Mouse (Mus musculus) kidney, postnatal 0 days (tissue): ENCODE measurements at regions not wholly inside any gene's neighbourhood (a gene's known extent, or its start where the extent isn't known, plus 50 kb on each side); places are given as distances from the start of the nearest gene placed in this dataset.

Source experiments
- ATAC-seq: fragments of 200-750 bp; cut with Nextera tagmentation; replicated peaks from 2 replicates; pipeline ENCODE4 v1.8.0; 2017; ENCODE audit warnings: low read depth, moderate number of reproducible peaks, moderate TSS enrichment, moderate library complexity; ENCODE audit not compliant: low FRiP score
- DNase-seq: peaks from one replicate; pipeline ENCODE4 v3.0.0-alpha.2; 2016; ENCODE audit warnings: low spot score
- H3K27ac ChIP-seq: fragments of 300-500 bp; sonication (generic); 2 replicates; pipeline ENCODE4 v1.5.1; 2014; ENCODE audit warnings: mild to moderate bottlenecking
- H3K27me3 ChIP-seq: fragments of 300-500 bp; sonication (generic); 2 replicates; pipeline ENCODE4 v1.6.1; 2014; ENCODE audit warnings: low read length, mixed read lengths; ENCODE audit not compliant: insufficient read depth
- H3K36me3 ChIP-seq: fragments of 300-500 bp; sonication (generic); 2 replicates; pipeline ENCODE4 v1.6.1; 2014; ENCODE audit warnings: low read length, mixed read lengths; ENCODE audit not compliant: insufficient read depth
- H3K4me1 ChIP-seq: fragments of 300-500 bp; sonication (generic); replicated peaks from 2 replicates; pipeline ENCODE4 v1.6.1; 2014; ENCODE audit warnings: antibody characterized with exemption, low read length, mixed read lengths; ENCODE audit not compliant: insufficient read depth
- H3K4me2 ChIP-seq: fragments of 300-500 bp; sonication (generic); 2 replicates; pipeline ENCODE4 v1.6.1; 2014; ENCODE audit warnings: mild to moderate bottlenecking, low read length, moderate library complexity, mixed read lengths
- H3K4me3 ChIP-seq: fragments of 300-500 bp; sonication (generic); replicated peaks from 2 replicates; pipeline ENCODE4 v1.5.1; 2014; ENCODE audit warnings: low read depth, low read length
- H3K9ac ChIP-seq: fragments of 300-500 bp; sonication (generic); 2 replicates; pipeline ENCODE4 v1.6.1; 2014; ENCODE audit warnings: low read depth, low read length
- H3K9me3 ChIP-seq: fragments of 300-500 bp; sonication (generic); replicated peaks from 2 replicates; pipeline ENCODE4 v1.6.1; 2016; ENCODE audit warnings: low read length, inconsistent platforms, mixed read lengths
- CTCF ChIP-seq: IDR thresholded peaks from 2 replicates; pipeline ENCODE4 v1.5.1; 2016; ENCODE audit warnings: antibody characterized with exemption, low read depth, mild to moderate bottlenecking, moderate library complexity
- WGBS: fragments of 180-500 bp; shearing (Covaris S2); extraction: QIAGEN DNeasy Blood & Tissue Kit; methylation state at CpG from one replicate; pipeline ENCODE4 v1.1.7; 2014; 5-methylcytosine and 5-hydroxymethylcytosine counted together

GRCm38 (mm10) chr5:28611885-28612284 lies 144.8 kb upstream of the Shh start:
- Histone ChIP-seq H3K36me3 (no peaks in the 10 kb centered on the region), H3K4me2 (no peak overlapping the region), H3K9ac (no peak overlapping the region), H3K9me3 (no peaks in the 10 kb centered on the region), H3K27me3 (no peaks in the 10 kb centered on the region), H3K4me3 (no peak overlapping the region), H3K27ac (no peak overlapping the region), H3K4me1 (no peaks in the 10 kb centered on the region)
- DNase-seq (no peak), ATAC-seq (no peak)
- 86% methylated on average over 3 of the region's 3 CpGs for WGBS
- TF ChIP-seq CTCF: no peak

- Histone ChIP-seq H3K9ac (no peak overlapping the region), H3K4me3 (no peak overlapping the region), H3K4me2 (no peak overlapping the region), H3K27ac (no peak overlapping the region), H3K27me3 (no peaks in the 10 kb centered on the region), H3K36me3 (no peaks in the 10 kb centered on the region), H3K9me3 (no peaks in the 10 kb centered on the region), H3K4me1 (no peaks in the 10 kb centered on the region)
- no peak for TF ChIP-seq CTCF
- DNase-seq (no peak), ATAC-seq (no peak)
- 36% methylated on average over 1 of the region's 1 CpGs for WGBS
Observed at GRCm38 (mm10) chr5:28596537-28597314, 129.7 kb upstream of the Shh start.

GRCm38 (mm10) chr5:28571347-28571998 lies 104.4 kb upstream of the Shh start:
- Histone ChIP-seq H3K4me2 (no peak overlapping the region), H3K9me3 (no peaks in the 10 kb centered on the region), H3K9ac (no peak overlapping the region), H3K27me3 (no peaks in the 10 kb centered on the region), H3K4me1 (no peaks in the 10 kb centered on the region), H3K4me3 (no peak overlapping the region), H3K36me3 (no peaks in the 10 kb centered on the region), H3K27ac (no peak overlapping the region)
- TF ChIP-seq CTCF: no peak
- DNase-seq (no peak), ATAC-seq (no peak)
- 70% methylated on average over 5 of the region's 5 CpGs for WGBS

- DNase-seq (no peak), ATAC-seq (no peak)
- Histone ChIP-seq H3K27ac (no peak overlapping the region), H3K4me2 (no peak overlapping the region), H3K9ac (no peak overlapping the region), H3K4me1 (no peaks in the 10 kb centered on the region), H3K4me3 (no peak overlapping the region), H3K36me3 (no peaks in the 10 kb centered on the region), H3K27me3 (no peaks in the 10 kb centered on the region), H3K9me3 (no peaks in the 10 kb centered on the region)
- no peak for TF ChIP-seq CTCF
Observed at GRCm38 (mm10) chr5:28568417-28568816, 101.4 kb upstream of the Shh start.

GRCm38 (mm10) chr5:28567341-28567905 lies 100.4 kb upstream of the Shh start:
- Histone ChIP-seq H3K4me2 (no peak overlapping the region), H3K9ac (no peak overlapping the region), H3K27me3 (no peaks in the 10 kb centered on the region), H3K9me3 (no peaks in the 10 kb centered on the region), H3K36me3 (no peaks in the 10 kb centered on the region), H3K4me3 (no peak overlapping the region), H3K27ac (no peak overlapping the region), H3K4me1 (no peaks in the 10 kb centered on the region)
- no peak for DNase-seq
- no peak for ATAC-seq
- TF ChIP-seq CTCF: no peak
- 85% methylated on average over 5 of the region's 5 CpGs for WGBS

GRCm38 (mm10) chr5:28563401-28563800 lies 96.3 kb upstream of the Shh start:
- H3K27ac ChIP-seq: no peak overlapping the region

More at GRCm38 (mm10) chr5:28563401-28563800, 96.3 kb upstream of the Shh start:
- DNase-seq (no peak), ATAC-seq (no peak)
- no peaks in the 10 kb centered on the region for H3K4me1 ChIP-seq
- no peak for TF ChIP-seq CTCF
- no peak overlapping the region for H3K4me3 ChIP-seq
- 29% methylated on average over 3 of the region's 3 CpGs for WGBS
- H3K4me2 ChIP-seq: no peak overlapping the region
- no peaks in the 10 kb centered on the region for H3K36me3 ChIP-seq
- H3K27me3 ChIP-seq: no peaks in the 10 kb centered on the region
- H3K9me3 ChIP-seq: no peaks in the 10 kb centered on the region
- H3K9ac ChIP-seq: no peak overlapping the region
